Mouse (Mus musculus) CD4-positive helper T cell, adult 2 months (primary cell): Measurements from ENCODE around the gene Nfasc.

Source experiments
- DNase-seq: peaks from one replicate; pipeline ENCODE4 v3.0.0-alpha.2; 2012; ENCODE audit warnings: low read depth, missing footprints, low spot score

Gene Nfasc

DNA sequence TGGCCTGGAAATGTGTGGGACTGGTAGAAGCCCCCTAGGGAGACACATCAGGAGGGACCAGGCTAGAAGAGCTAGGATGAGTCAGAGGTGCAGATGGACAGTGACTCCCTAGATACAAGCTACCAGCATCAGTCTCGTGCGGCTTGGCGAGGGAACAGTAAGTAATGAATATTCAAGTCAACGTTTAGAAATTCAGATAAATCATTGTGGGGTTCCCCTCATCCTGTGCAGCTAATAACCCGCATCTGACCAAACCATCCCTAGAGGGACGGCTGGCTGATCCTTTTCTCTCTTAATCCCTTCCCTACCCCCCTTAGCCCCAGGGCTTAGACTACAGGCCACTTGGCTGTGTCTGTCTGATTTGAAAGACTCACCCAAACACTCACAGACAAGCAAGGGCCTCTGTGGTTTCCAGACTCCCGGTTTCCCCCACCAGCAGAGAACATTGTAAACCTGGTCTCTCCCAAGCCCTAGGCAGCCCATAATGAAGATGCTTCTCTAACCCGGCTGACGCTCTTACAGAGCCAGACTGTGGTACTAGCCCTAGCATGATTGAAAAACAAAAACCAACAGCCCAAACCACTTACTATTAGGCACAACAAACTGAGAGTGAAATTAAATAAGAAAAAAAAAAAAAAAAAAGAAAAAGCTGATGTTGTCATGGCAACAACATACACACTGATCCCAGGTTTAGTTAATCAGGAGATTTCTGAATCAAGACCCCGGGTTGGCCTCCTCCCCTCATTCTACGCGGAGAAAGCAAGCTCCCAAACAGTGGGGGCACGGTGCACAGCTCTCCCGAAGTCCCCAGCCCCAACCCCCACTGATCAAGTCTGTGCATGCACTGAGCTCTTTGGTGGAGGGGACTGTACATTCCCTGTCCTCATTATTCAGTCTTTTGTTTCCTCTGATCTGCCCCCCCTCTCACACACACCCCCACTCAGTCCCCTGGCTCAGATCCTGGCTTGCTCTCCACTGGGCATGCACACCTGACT lies 159.5 kb downstream of the Nfasc start:
- DNase-seq: no peak

DNA sequence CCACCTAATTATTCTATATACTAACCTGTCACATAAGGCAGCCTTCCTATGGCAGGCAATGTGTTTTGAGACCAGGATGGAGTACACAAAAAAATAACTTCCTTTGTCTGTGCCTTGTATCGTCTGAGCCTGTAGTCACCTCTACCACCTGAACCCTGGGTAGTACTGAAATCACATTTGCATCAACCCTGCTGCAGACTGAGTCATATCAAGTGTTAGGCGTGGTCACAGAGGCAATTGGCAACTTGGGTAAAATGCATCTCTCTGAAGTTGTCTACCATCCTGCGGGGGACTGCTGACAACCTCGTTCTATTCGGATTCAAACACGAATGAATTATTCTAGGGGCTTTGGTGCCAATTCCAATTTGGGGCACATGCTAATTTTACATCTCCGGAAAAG lies 161.5 kb downstream of the Nfasc start:
- no peak for DNase-seq

DNA sequence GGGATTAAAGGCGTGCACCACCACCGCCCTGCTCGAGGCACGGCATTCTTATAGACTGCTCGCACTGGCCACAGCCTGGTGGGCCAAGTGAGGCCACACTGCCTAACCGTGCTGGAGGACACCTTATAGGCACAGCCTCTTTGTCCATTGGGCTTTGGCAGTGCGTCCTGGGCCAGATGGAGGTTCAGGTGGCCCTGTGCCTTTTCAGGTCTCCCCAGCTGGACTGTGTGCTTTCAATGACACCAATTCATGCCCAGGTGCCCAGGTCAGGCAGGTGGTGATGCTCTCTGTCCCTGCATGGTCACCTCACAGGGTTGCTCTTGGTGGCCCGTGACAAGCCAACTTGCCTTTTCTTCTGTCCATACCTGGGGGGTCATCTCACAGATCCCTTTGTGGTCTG lies 164.8 kb downstream of the Nfasc start:
- DNase-seq: no peak

DNA sequence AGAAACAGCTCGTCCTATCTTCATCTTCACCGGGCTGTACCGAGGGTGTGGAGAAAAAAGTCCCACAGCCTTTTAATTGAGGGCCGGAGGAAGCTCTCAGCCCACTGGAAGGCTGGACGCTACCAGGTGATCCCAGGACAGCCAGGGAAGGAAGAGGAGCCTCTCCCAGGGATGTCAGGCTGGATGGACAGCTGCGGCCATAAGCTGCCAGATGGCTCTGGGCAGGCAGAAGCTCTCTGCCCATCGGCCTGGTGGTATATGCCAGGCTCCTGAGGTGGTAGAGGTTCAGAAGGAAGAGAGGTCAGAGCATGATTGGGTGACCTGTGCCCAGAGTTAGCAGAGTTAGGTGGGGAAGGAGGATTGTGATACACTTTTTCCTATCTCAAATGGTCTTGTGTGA lies 168.7 kb downstream of the Nfasc start:
- DNase-seq: no peak

DNA sequence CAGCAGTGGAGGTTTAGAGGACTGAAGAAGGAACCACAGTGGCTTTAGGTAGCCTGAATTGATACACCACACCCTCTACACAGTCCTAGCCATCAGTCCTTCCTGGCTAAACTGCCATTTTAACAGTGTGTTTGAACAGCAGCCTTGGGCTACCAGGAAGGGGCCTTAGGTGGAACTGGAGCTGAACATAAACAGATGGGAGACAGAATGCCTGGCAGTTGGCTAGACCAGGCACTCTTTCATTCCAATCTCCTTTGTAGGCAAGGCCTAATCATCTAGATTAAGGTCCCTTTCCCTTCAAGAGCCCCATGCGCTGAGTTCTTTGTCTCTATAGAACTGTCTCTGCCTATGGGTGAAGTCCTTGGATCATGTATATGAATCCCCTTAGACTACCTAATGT lies 170.0 kb downstream of the Nfasc start:
- no peak for DNase-seq

DNA sequence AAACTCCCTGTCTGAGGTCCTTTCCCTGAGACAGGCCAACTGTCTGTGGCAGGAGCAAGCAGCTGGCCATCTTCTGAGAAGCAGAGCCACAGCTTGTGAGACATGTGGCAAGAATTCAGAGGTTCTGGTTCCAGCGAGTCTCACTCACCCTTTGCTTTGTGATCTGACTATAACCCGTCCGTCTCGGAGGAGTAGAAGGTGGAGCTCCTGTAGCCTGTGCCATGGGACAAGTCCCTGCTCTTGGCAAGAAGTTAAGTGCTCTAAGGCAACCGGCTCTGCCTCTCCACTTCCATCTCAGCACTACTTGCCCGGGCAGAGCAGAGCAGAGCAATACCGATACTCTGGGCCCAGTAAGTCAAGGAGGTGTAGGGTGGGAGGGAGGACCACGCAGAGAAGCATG lies 170.7 kb downstream of the Nfasc start:
- no peak for DNase-seq

DNA sequence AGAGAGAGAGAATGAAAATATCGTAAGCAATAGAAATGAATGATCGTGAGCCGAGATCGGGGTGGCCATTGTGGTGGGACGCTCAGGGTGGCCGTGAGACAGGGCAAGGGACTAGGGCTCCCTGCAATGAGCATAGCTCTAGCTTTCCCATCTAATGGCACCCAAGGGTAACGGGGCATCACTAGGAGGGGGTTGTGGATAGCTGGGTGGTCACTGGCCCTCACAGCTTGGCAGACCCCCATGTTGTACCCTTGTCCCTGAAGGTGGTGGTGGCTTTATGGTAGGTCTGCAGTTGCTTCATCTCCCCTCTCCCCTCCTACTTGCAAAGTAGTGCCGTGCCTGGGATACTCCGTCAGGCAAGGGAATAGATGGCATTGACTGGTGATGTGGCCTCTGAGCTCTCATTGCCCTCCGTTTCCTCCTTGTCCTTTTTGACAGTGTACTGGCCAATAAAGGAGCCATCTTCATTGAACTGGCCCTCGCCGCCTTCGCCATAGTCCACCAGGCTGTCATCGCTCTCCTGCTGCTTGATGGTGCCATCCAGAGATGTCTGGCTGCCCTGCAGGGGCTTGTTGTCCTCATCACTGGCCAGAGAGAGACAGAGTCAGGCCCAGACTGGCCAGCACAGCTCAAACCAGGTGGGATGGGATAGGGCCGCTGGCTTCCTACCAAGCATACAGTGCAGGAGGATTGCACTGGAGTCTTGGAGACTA lies 171.4 kb downstream of the Nfasc start:
- no peak for DNase-seq

DNA sequence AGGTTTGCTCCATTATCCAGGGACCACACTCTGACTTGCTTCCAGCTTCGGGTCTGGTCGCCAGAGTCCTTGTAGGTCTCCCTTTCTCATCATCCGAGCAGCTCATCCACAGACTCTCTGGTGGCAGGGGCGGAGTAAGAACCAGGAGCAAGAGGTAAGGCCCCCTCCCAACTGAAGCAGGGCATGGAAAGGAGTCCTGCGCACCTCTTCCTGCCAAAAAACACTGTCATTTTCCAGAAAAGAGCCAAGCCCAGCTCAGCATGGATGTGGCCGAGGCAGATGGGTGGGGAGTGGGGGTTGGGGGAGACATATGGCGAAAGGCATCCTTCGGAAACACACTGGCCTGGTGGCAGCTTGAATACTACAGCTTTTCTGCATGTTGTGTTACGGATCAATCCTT lies 172.1 kb downstream of the Nfasc start:
- DNase-seq: no peak

DNA sequence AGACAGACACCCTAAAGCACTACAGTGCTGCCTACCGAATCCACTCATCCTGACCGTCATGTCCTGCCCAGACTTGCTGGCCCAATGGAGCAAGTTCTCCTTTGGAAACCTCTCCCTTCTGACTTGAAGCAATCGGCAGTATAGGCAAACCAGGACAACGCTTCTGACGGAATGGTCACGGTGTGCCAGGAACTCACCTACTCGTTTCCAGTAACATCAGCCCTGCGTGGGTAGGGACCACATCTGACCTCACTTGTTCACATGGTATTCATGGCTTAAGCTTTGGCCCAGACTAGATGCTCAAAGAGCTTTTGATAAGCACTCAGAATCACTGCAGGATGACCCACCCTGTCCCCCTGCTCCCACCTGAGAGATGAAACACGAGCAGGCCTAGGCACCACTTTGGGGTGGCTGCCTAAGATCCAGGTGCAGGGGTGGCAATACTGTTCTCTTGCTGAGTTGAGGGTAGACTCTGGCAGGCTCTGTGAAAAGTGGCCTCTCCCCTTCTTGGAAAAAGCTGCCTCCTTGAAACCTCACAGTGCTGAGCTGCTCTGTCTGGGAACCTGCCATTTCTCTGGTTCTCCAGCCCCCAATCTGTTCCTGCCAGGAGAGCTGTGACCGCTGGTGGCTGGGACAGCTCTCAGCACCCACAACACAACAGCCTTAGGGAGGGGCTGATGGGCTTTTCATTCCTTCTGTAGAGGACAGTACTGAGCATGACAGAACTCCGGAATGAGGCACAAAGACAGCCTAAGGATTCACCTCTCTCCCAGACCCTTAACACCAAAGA lies 174.1 kb downstream of the Nfasc start:
- DNase-seq: no peak

DNA sequence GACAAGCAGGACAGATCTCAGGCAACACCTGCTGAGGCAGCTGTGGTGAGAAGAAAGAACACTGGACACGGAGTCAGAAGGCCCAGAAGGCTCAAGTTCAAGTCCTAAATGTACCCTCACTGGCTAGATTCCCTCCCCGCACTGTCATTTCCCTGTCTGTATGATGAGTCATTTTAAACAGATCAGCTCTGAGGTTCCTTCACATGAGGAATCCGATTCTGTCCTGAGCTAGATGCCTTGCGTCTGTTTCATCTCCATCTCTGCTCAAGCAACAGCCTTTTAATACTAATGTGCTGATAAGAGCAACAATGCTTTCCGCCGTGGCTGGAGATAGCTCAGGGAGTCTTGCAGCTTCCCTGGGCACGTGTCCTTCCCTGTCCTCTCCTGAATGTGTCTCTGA lies 175.8 kb downstream of the Nfasc start:
- DNase-seq: no peak

DNA sequence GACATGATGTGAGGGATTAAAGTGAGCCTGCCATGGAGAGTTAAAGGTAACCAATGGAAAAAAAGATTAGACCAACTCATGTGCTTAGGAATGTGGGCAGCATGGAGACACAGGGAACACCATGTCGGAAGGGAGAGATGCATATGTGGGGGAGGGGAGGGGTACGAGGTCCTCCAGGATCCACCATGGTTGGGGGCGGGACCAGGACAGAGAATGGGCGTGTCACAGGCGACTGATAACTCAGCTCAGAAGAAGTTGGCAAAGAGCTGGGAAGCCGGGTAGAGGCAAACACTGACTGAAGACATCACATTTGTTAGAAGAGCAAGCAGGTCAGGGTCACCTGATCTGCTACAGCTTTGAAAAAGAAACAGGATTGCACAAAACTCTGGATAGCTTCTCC lies 176.7 kb downstream of the Nfasc start:
- no peak for DNase-seq

DNA sequence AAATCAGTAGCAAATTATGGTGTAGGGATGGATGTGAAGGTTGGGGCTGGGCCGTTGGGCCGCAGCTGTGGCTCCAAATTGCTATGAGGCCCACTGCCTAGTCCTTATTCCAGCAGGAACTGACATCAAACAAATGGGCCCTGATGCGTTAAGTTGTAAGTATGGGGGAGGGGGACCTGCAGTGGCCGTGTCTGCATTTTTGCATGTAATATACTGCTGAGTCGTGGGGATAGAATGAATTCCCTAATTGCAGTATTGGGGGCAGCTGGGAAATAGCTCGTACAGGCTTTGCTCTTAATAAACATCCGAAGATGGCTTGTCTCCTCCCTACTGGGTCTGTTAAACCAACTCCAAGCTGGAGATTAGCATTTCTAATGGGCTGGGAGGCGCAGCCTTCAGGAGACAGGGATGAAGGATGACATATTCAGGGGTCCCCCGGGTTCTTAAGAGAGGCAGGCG lies 179.2 kb downstream of the Nfasc start:
- no peak for DNase-seq

DNA sequence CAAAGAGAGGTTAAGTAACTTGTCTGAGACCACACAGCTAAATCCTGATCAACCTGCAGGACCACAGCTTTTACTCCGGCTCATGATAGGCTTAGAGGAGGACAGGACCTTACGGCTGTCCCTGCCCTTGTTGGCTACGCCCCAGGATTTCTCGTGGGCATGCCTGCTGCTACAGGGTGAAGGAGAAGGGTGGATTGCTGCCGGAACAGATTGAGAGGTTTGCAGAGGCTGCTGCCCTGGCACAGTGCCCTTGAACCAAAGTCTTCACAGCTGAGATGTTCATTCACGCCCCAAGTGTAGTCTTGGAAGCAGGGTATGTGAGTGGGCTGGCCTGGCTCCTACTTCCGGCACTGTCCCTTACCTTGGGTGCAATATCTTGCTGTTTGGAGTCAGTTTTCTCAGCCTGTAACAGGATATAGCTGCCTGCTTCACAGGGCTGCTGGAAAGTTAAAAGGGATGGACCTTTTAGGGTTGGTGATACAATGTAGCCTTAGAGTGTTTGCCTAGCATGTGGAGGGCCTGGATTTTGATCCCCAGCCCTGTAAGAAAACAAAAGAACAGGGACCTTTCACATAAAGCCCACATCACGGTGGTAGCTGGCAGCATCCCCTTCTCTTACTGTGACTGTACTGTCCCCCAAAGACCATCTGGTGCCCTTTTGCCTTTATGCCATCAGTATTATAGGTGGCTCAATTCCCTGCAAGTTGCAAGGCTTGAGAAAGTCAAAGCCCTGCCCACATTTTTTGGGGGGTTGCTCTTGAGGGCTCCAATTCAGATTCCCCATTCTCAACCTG lies 180.5 kb downstream of the Nfasc start:
- DNase-seq: no peak

DNA sequence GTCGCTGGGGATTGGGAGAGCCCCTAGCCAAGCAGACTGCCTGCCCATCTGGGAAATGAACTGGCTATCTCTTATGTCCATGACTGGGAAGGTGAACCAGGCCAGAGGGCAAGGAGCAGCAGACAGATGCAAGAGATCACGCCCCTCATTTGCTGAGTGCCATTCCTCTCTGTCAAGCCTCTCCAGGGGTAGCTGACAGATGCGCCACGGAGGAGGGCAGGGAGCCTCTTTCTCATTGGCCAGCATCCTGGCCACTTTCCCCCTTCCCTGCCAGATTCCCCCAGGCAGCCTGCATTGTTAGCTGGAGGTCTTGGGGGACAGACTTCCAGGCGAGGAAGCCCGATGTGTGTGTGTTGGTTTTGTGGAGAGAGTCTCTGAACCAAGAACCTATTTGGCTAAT lies 182.6 kb downstream of the Nfasc start:
- no peak for DNase-seq

DNA sequence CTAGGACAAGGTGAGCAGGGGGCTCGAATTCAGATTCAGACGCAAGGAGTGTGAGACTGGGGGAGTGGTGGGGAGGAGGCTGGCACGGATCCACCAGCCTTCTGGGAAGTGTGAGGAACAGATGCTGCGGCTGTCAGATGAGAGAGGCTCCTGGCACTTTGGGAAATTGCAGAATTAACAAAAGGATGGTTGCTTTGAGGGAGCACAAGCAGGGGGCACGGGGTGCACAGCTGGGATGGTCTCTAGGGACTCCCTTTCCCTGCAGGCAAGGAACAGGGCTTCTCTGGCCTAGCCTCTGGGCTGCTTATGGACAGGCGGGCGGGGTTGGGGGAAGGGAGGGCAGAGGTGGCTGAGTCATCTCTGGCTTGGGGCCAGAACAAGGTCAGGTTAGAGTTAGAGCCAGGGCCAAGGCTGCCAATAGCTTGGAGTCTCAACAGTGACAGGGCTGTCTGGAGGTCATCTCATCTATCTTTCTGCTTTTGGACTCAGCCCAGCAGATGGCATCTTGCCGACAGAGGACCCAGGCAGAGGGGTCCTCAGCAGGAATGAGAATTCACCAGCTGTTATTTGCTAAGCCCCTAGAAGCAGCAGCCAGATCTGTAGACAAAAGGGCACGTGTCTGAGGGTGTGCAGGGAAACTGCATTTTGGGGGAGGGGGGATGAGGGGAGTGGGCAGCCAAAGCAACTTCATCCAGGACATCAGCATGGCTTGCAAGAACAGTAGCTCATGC lies 183.5 kb downstream of the Nfasc start:
- no peak for DNase-seq

DNA sequence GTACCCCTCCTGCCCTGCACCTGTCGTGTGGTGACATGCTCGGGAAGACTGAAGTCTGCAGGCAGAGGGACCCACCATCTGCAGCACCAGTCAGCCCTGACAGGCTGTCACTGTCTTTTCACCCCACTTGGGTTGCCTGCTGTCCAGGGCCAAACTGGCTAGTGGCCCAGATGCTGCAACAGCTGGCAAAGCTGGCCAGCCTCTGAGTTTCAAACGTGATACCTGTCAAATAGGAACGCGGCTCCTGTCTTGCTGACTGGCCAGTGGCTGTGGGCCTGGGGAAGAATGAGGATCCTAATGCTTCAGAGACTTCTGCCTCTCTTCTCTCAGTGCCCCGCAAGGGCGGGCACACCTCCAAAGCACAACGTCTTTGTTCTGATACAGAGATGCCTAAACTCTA lies 197.8 kb downstream of the Nfasc start:
- DNase-seq: no peak

DNA sequence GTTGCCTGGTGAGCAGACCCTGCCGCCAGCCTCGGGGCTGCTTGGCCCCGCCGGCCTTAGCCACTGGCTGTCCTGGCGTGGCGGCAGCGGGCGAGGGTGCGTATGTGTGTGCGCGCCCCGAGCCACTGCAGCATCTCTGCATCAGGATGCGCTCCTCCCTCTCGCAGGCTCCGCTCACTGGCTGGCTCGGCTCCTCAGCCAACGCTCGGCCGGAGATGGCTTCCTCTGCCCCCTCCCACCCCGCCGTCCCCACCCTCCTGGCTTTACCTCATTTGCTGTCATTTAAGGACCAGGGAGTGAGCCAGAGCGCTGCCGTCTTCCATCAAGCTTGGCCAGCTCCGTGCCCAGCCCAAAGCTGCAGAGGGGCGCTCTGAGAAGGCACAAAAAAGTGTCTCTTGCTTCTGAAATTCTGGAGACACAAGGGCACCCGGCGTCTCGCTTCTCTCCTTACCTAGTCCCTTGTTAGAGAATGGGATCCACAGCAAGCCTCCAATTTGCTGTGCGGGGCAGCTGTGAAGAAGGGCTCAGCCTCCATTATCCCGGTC lies 198.8 kb downstream of the Nfasc start, which contains the start of gene Cntn2:
TSS of gene Cntn2 (minus strand) at position 495 of the 545 bp plus-strand sequence.
- DNase-seq: no peak

DNA sequence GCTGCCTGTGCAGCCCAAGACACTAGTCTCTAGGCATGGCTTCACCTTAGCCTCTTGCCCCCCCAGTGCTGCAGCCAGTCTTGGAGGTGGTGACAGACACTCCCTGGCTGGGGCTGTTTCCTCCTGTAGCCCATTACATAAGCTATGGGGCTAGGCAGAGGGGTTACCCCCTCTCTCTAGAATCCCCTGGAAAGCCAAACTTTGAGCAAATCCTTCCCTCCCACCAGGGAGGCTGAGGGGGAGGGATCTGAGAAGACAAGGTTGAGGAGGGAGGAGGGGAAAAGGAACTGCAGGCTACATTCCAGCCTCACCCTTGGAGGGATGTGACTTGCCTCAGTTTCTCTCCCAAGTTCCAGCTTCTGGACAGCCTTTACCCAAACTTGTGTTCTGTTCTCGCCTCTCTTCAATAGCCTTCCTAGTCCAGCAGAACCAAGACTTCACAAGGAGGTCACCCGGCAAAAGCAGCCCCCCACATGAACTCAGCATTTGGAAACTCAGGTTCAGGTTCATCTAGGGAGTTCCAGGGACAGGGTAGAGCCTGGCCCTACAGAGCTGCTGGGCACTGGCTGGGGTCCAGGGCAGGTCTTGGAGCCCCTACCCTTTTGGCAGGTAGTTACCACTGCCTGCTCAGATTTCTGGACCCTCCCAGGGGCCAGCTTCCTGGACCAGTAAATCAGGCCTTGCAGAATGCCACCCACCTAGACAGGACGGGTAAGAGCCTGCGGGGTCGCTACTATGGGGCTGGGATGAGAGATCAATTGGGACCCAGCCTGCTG lies 199.6 kb downstream of the Nfasc start:
- DNase-seq: no peak

DNA sequence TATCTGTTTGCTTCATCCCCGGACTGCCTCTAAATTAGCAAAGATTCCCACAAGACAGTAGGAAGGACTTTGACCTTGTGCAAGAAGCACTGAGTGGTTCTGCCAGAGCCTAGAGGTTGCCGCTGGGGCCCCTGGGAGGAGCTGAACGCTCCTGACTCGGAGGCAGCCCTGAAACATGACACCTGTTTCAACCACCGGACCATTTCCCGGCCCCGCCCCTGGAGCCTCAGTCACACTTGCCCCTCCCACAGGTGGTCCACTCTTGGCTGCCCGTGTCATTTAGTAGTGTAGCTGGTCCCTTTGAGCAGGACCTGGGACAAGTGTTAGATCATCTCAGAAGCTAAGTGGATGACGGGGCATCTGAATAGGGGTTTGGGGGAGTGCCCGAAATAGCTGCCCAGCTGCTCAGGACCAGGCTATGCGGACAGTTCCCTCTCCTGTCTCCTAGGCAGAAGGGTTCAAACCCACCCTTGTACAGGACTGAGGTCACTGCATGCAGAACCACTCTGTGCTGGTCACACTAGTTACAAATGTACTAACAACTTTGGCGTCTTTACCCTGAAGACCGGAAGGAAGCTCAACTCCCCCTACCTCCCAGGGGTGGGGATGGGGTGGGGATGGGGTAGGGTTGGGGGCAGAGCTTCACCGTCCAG lies 200.3 kb downstream of the Nfasc start:
- no peak for DNase-seq
